Comparison of ENCODE assay signal across 9 mouse cellular contexts in the genomic region with DNA sequence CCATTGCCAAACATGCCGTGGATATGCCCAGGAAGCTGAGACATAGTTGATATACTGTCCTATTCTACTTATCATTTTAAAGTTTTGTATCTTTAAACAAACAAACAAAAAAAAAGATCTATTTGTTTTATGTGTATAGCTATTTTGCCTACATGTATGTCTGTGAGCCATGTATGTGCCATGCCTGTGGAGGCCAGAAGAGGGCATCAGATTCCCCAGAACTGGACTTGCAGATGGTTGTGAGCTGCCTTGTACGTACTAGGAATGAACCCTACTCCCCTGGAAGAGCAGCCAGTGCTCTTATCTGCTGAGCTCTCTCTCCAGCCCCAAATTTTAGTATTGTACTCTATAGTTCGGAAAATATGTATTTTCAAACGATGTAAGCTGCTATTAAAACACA. TPM values are rescaled to one million over a fixed set of nuclear protein-coding genes. Genes with fewer than 3 reads are reported as not detected.
DNase-seq lines count a peak whose midpoint lies in the region; ATAC-seq lines count a peak whose summit lies in the region.
"Had no signal": no experiment of that assay in that cellular context is flagged by ENCODE, and none has a peak within 500 bp of the region (broad histone marks: within the 10 kb centered on the region; RNA-seq: fewer than 3 reads in every experiment).

No protein-coding gene starts in this region.

- WGBS in heart, embryonic 11.5 days (ENCODE audit: insufficient replicate concordance): 30% methylated on average over 4 of the region's 4 CpGs
- WGBS in embryonic facial prominence, embryonic 14.5 days: 35% methylated on average over 4 of the region's 4 CpGs

- H3K27me3 ChIP-seq in heart, embryonic 11.5 days (ENCODE audit: control insufficient read depth, insufficient read depth, low read length): peaks cover 8% of the 10 kb centered on the region; the same call in 1 of the 2 replicates
- peaks cover 12% of the 10 kb centered on the region for H3K27me3 ChIP-seq in embryonic facial prominence, embryonic 14.5 days (replicated peaks; ENCODE audit: control insufficient read depth, insufficient read depth, low read length)

- H3K9me3 ChIP-seq in heart, embryonic 11.5 days (replicated peaks; ENCODE audit: control insufficient read depth, low read length): peaks cover 3% of the 10 kb centered on the region; the same call in 1 of the 2 replicates
- H3K9me3 ChIP-seq in embryonic facial prominence, embryonic 14.5 days (ENCODE audit: control insufficient read depth, low read length): no peaks in the 10 kb centered on the region

- H3K9ac ChIP-seq in heart, embryonic 11.5 days (ENCODE audit: low read depth, low read length): no peak overlapping the region
- H3K9ac ChIP-seq in embryonic facial prominence, embryonic 14.5 days (ENCODE audit: low read depth, low read length): no peak overlapping the region

- no peak for ATAC-seq in heart, embryonic 11.5 days (replicated peaks; ENCODE audit: insufficient number of reproducible peaks, low FRiP score, low TSS enrichment)
- ATAC-seq in embryonic facial prominence, embryonic 14.5 days (ENCODE audit: low read depth): no peak
- peak; percentile 82 for ATAC-seq in megakaryocyte-erythroid progenitor cell, adult 5-6 weeks (replicated peaks; ENCODE audit: low FRiP score, low TSS enrichment, poor library complexity, severe bottlenecking)

- no peaks in the 10 kb centered on the region for H3K36me3 ChIP-seq in heart, embryonic 11.5 days (ENCODE audit: control insufficient read depth, insufficient read depth, low read length)
- H3K36me3 ChIP-seq in embryonic facial prominence, embryonic 14.5 days (ENCODE audit: control insufficient read depth, insufficient read depth, low read length): no peaks in the 10 kb centered on the region

- H3K27ac ChIP-seq in heart, embryonic 11.5 days (ENCODE audit: low read depth, low read length): no peak overlapping the region
- no peak overlapping the region for H3K27ac ChIP-seq in embryonic facial prominence, embryonic 14.5 days (replicated peaks; ENCODE audit: low read depth, low read length)

- no peaks in the 10 kb centered on the region for H3K4me1 ChIP-seq in heart, embryonic 11.5 days (ENCODE audit: control insufficient read depth, insufficient read depth, low read length)
- no peaks in the 10 kb centered on the region for H3K4me1 ChIP-seq in embryonic facial prominence, embryonic 14.5 days (ENCODE audit: control insufficient read depth, insufficient read depth, low read length)

- peak; percentile 50 for DNase-seq in heart, postnatal 4 days
- DNase-seq in A20 (ENCODE audit: low read depth, low spot score) (peak; percentile 49), ZHBTc4 (ENCODE audit: low read depth, low spot score) (peak; percentile 57)
- peak; percentile 20 for DNase-seq in embryonic facial prominence, embryonic 14.5 days (ENCODE audit: low spot score)
- DNase-seq in frontal cortex, postnatal 10 days (ENCODE audit: low spot score in 2 of 2): no peak
- no peak for DNase-seq in gastrocnemius, adult 8-10 months (ENCODE audit: low spot score in 2 of 2)

- no peak overlapping the region for H3K4me3 ChIP-seq in heart, embryonic 11.5 days (ENCODE audit: low read depth, low read length)
- no peak overlapping the region for H3K4me3 ChIP-seq in embryonic facial prominence, embryonic 14.5 days (ENCODE audit: low read depth, low read length)

- H3K4me2 ChIP-seq in heart, embryonic 11.5 days: no peak overlapping the region
- no peak overlapping the region for H3K4me2 ChIP-seq in embryonic facial prominence, embryonic 14.5 days (ENCODE audit: low read depth, low read length)

RNA-seq across cellular contexts. Expression of a gene that starts 10.1 kb away (rescaled TPM):
- total RNA-seq in heart, postnatal 4 days (2021): not detected
- not detected in 2 replicates for polyA plus RNA-seq in heart, embryonic 11.5 days (2014; fragmentation: Nextera tagmentation; extraction: Ambion mirVana)
- polyA plus RNA-seq in embryonic facial prominence, embryonic 14.5 days (2014; fragmentation: Nextera tagmentation; extraction: Ambion mirVana): 0.38 and 0.71 TPM in 2 replicates
- total RNA-seq in megakaryocyte-erythroid progenitor cell, adult 5-6 weeks (2014; fragmentation: Nextera tagmentation): 5.4 and 7.7 TPM in 2 replicates
- 1.4 and 4.7 TPM in 2 replicates for total RNA-seq in megakaryocyte-erythroid progenitor cell, adult 5-6 weeks (2017)
- not detected for total RNA-seq in gastrocnemius, adult 8-10 months (2022)

RNA-seq across cellular contexts. Expression of a gene that starts 11.6 kb away (rescaled TPM):
- not detected for total RNA-seq in heart, postnatal 4 days (2021)
- not detected in 2 replicates for polyA plus RNA-seq in heart, embryonic 11.5 days (2014; fragmentation: Nextera tagmentation; extraction: Ambion mirVana)
- polyA plus RNA-seq in embryonic facial prominence, embryonic 14.5 days (2014; fragmentation: Nextera tagmentation; extraction: Ambion mirVana): not detected in 2 replicates
- total RNA-seq in megakaryocyte-erythroid progenitor cell, adult 5-6 weeks (2014; fragmentation: Nextera tagmentation): not detected in 2 replicates
- total RNA-seq in megakaryocyte-erythroid progenitor cell, adult 5-6 weeks (2017): not detected in 2 replicates
- total RNA-seq in gastrocnemius, adult 8-10 months (2022): not detected
- polyA plus RNA-seq: neural tube, embryonic 14.5 days had no signal

RNA-seq across cellular contexts. Expression of a gene that starts 33.9 kb away (rescaled TPM):
- under 1 TPM; 0.09 to 0.31 TPM for total RNA-seq in heart, postnatal 4 days (2021)
- not detected in 2 replicates for polyA plus RNA-seq in heart, embryonic 11.5 days (2014; fragmentation: Nextera tagmentation; extraction: Ambion mirVana)
- not detected in 2 replicates for polyA plus RNA-seq in embryonic facial prominence, embryonic 14.5 days (2014; fragmentation: Nextera tagmentation; extraction: Ambion mirVana)
- not detected in 2 replicates for total RNA-seq in megakaryocyte-erythroid progenitor cell, adult 5-6 weeks (2014; fragmentation: Nextera tagmentation)
- total RNA-seq in megakaryocyte-erythroid progenitor cell, adult 5-6 weeks (2017): not detected in 2 replicates
- under 1 TPM in 2 of 4 experiments, not detected in 2; 0.35 to 0.47 TPM for total RNA-seq in gastrocnemius, adult 8-10 months (2022)
- polyA plus RNA-seq: neural tube, embryonic 14.5 days had no signal

Comparison
In these comparisons a context has a peak if more than half of its experiments do, and no peak if none do; other contexts are left out.
1. DNase-seq: peak in heart, postnatal 4 days (single experiment), A20 (single experiment), ZHBTc4 (single experiment) and embryonic facial prominence, embryonic 14.5 days (single experiment); none in frontal cortex, postnatal 10 days (0 of 2) and gastrocnemius, adult 8-10 months (0 of 2).